Mouse (Mus musculus): ENCODE data around the gene Zfr. TPM values are rescaled to one million over a fixed set of nuclear protein-coding genes. Genes with fewer than 3 reads are reported as not detected.
"Not testable (repeated sequence)": the region's sequence is repeated elsewhere in the genome, so short reads cannot be mapped to it uniquely, and the experiment has no call there.

The Zfr gene
- polyA plus RNA-seq, 1 experiment from 2014 or later: 136 TPM

- no peaks in the 10 kb centered on the region for H3K36me3 ChIP-seq (ENCODE audit: control insufficient read depth, insufficient read depth, low read length)
- H3K4me2 ChIP-seq (ENCODE audit: low read depth, low read length, severe bottlenecking): no peak overlapping the region
- WGBS: 84% methylated on average over 20 of the region's 20 CpGs
- H3K9me3 ChIP-seq (ENCODE audit: control insufficient read depth, low read length): no peaks in the 10 kb centered on the region
- no peaks in the 10 kb centered on the region; the same call in 1 of the 2 replicates for H3K4me1 ChIP-seq (replicated peaks; ENCODE audit: control insufficient read depth, insufficient read depth, low read length)
- no peaks in the 10 kb centered on the region for H3K27me3 ChIP-seq (ENCODE audit: control insufficient read depth, insufficient read depth, low read length)
- DNase-seq (ENCODE audit: low spot score) (no peak), ATAC-seq (replicated peaks; ENCODE audit: low FRiP score) (no peak)
- no peak overlapping the region for H3K9ac ChIP-seq (ENCODE audit: low read length)
- no peak overlapping the region for H3K27ac ChIP-seq (ENCODE audit: low read depth, low read length)
- H3K4me3 ChIP-seq (ENCODE audit: low read depth, low read length): no peak overlapping the region
These were observed 77.4 kb downstream of the Zfr start for GRCm38 (mm10) chr15:12194817-12195735.

- no peaks in the 10 kb centered on the region for H3K36me3 ChIP-seq (ENCODE audit: control insufficient read depth, insufficient read depth, low read length)
- no peak overlapping the region for H3K9ac ChIP-seq (ENCODE audit: low read length)
- DNase-seq (ENCODE audit: low spot score): no peak
- H3K4me3 ChIP-seq (ENCODE audit: low read depth, low read length): no peak overlapping the region
- ATAC-seq (replicated peaks; ENCODE audit: low FRiP score): no peak
- H3K9me3 ChIP-seq (ENCODE audit: control insufficient read depth, low read length): no peaks in the 10 kb centered on the region
- H3K27ac ChIP-seq (ENCODE audit: low read depth, low read length): no peak overlapping the region
- H3K27me3 ChIP-seq (ENCODE audit: control insufficient read depth, insufficient read depth, low read length): no peaks in the 10 kb centered on the region
- H3K4me2 ChIP-seq (ENCODE audit: low read depth, low read length, severe bottlenecking): no peak overlapping the region
- no peaks in the 10 kb centered on the region; the same call in 1 of the 2 replicates for H3K4me1 ChIP-seq (replicated peaks; ENCODE audit: control insufficient read depth, insufficient read depth, low read length)
- 77% methylated on average over 6 of the region's 6 CpGs for WGBS
These were observed 78.3 kb downstream of the Zfr start for GRCm38 (mm10) chr15:12195966-12196365.

- H3K27ac ChIP-seq (ENCODE audit: low read depth, low read length): no peak overlapping the region
- H3K9me3 ChIP-seq (ENCODE audit: control insufficient read depth, low read length): no peaks in the 10 kb centered on the region
- DNase-seq (ENCODE audit: low spot score) (peak; percentile 77), ATAC-seq (replicated peaks; ENCODE audit: low FRiP score) (peak; percentile 84)
- no peak overlapping the region for H3K4me2 ChIP-seq (ENCODE audit: low read depth, low read length, severe bottlenecking)
- H3K4me3 ChIP-seq (ENCODE audit: low read depth, low read length): no peak overlapping the region
- no peaks in the 10 kb centered on the region; the same call in 1 of the 2 replicates for H3K4me1 ChIP-seq (replicated peaks; ENCODE audit: control insufficient read depth, insufficient read depth, low read length)
- no peaks in the 10 kb centered on the region for H3K27me3 ChIP-seq (ENCODE audit: control insufficient read depth, insufficient read depth, low read length)
- 36% methylated on average over 22 of the region's 22 CpGs for WGBS
- H3K9ac ChIP-seq (ENCODE audit: low read length): no peak overlapping the region
- no peaks in the 10 kb centered on the region for H3K36me3 ChIP-seq (ENCODE audit: control insufficient read depth, insufficient read depth, low read length)
These were observed 79.0 kb downstream of the Zfr start for GRCm38 (mm10) chr15:12196410-12197191.

- H3K9me3 ChIP-seq (ENCODE audit: control insufficient read depth, low read length): no peaks in the 10 kb centered on the region
- no peaks in the 10 kb centered on the region; the same call in 1 of the 2 replicates for H3K4me1 ChIP-seq (replicated peaks; ENCODE audit: control insufficient read depth, insufficient read depth, low read length)
- no peak overlapping the region for H3K4me2 ChIP-seq (ENCODE audit: low read depth, low read length, severe bottlenecking)
- no peaks in the 10 kb centered on the region for H3K36me3 ChIP-seq (ENCODE audit: control insufficient read depth, insufficient read depth, low read length)
- no peak overlapping the region for H3K27ac ChIP-seq (ENCODE audit: low read depth, low read length)
- 89% methylated on average over 6 of the region's 6 CpGs for WGBS
- H3K9ac ChIP-seq (ENCODE audit: low read length): no peak overlapping the region
- H3K4me3 ChIP-seq (ENCODE audit: low read depth, low read length): no peak overlapping the region
- DNase-seq (ENCODE audit: low spot score): no peak
- ATAC-seq (replicated peaks; ENCODE audit: low FRiP score): no peak
- no peaks in the 10 kb centered on the region for H3K27me3 ChIP-seq (ENCODE audit: control insufficient read depth, insufficient read depth, low read length)
These were observed 79.7 kb downstream of the Zfr start for GRCm38 (mm10) chr15:12197361-12197760.

- Histone ChIP-seq H3K36me3 (ENCODE audit: control insufficient read depth, insufficient read depth, low read length) (no peaks in the 10 kb centered on the region), H3K4me1 (replicated peaks; ENCODE audit: control insufficient read depth, insufficient read depth, low read length) (no peaks in the 10 kb centered on the region; the same call in 1 of the 2 replicates), H3K9ac (ENCODE audit: low read length) (no peak overlapping the region), H3K27me3 (ENCODE audit: control insufficient read depth, insufficient read depth, low read length) (no peaks in the 10 kb centered on the region), H3K4me3 (ENCODE audit: low read depth, low read length) (no peak overlapping the region), H3K27ac (ENCODE audit: low read depth, low read length) (no peak overlapping the region), H3K9me3 (ENCODE audit: control insufficient read depth, low read length) (no peaks in the 10 kb centered on the region), H3K4me2 (ENCODE audit: low read depth, low read length, severe bottlenecking) (no peak overlapping the region)
- no peak for DNase-seq (ENCODE audit: low spot score)
- no peak for ATAC-seq (replicated peaks; ENCODE audit: low FRiP score)
- WGBS: 91% methylated on average over 7 of the region's 7 CpGs
These were observed 82.4 kb downstream of the Zfr start for GRCm38 (mm10) chr15:12200021-12200420.

GRCm38 (mm10) chr15:12201856-12202255, 84.2 kb downstream of the Zfr start:
- Histone ChIP-seq H3K9ac (ENCODE audit: low read length) (no peak overlapping the region), H3K4me1 (replicated peaks; ENCODE audit: control insufficient read depth, insufficient read depth, low read length) (no peaks in the 10 kb centered on the region; the same call in 1 of the 2 replicates), H3K36me3 (ENCODE audit: control insufficient read depth, insufficient read depth, low read length) (no peaks in the 10 kb centered on the region), H3K27ac (ENCODE audit: low read depth, low read length) (no peak overlapping the region), H3K4me3 (ENCODE audit: low read depth, low read length) (no peak overlapping the region), H3K4me2 (ENCODE audit: low read depth, low read length, severe bottlenecking) (no peak overlapping the region), H3K9me3 (ENCODE audit: control insufficient read depth, low read length) (no peaks in the 10 kb centered on the region), H3K27me3 (ENCODE audit: control insufficient read depth, insufficient read depth, low read length) (no peaks in the 10 kb centered on the region)
- DNase-seq (ENCODE audit: low spot score) (no peak), ATAC-seq (replicated peaks; ENCODE audit: low FRiP score) (no peak)

GRCm38 (mm10) chr15:12202456-12202855, 84.8 kb downstream of the Zfr start:
- Histone ChIP-seq H3K4me1 (replicated peaks; ENCODE audit: control insufficient read depth, insufficient read depth, low read length) (no peaks in the 10 kb centered on the region; the same call in 1 of the 2 replicates), H3K36me3 (ENCODE audit: control insufficient read depth, insufficient read depth, low read length) (no peaks in the 10 kb centered on the region), H3K9me3 (ENCODE audit: control insufficient read depth, low read length) (no peaks in the 10 kb centered on the region), H3K4me2 (ENCODE audit: low read depth, low read length, severe bottlenecking) (no peak overlapping the region), H3K27me3 (ENCODE audit: control insufficient read depth, insufficient read depth, low read length) (no peaks in the 10 kb centered on the region), H3K9ac (ENCODE audit: low read length) (no peak overlapping the region), H3K27ac (ENCODE audit: low read depth, low read length) (no peak overlapping the region), H3K4me3 (ENCODE audit: low read depth, low read length) (no peak overlapping the region)
- DNase-seq (ENCODE audit: low spot score): no peak
- ATAC-seq (replicated peaks; ENCODE audit: low FRiP score): no peak
- 79% methylated on average over 3 of the region's 3 CpGs for WGBS

- not testable (repeated sequence) for H3K4me3 ChIP-seq (ENCODE audit: low read depth, low read length); ATAC-seq (replicated peaks; ENCODE audit: low FRiP score); H3K4me2 ChIP-seq (ENCODE audit: low read depth, low read length, severe bottlenecking); DNase-seq (ENCODE audit: low spot score); H3K27me3 ChIP-seq (ENCODE audit: control insufficient read depth, insufficient read depth, low read length); H3K9me3 ChIP-seq (ENCODE audit: control insufficient read depth, low read length); H3K36me3 ChIP-seq (ENCODE audit: control insufficient read depth, insufficient read depth, low read length); H3K9ac ChIP-seq (ENCODE audit: low read length); H3K27ac ChIP-seq (ENCODE audit: low read depth, low read length); H3K4me1 ChIP-seq (replicated peaks; ENCODE audit: control insufficient read depth, insufficient read depth, low read length)
- 95% methylated on average over 5 of the region's 5 CpGs for WGBS
These were observed 85.4 kb downstream of the Zfr start for GRCm38 (mm10) chr15:12203008-12203407.

Measured in forebrain, embryonic 11.5 days (tissue).